Mouse (Mus musculus): ENCODE measurements at regions not wholly inside any gene's neighbourhood (a gene's known extent, or its start where the extent isn't known, plus 50 kb on each side); places are given as distances from the start of the nearest gene placed in this dataset.

GRCm38 (mm10) chr12:32677908-32678307 lies 141.4 kb upstream of the Nampt start:
- TF ChIP-seq CTCF (IDR thresholded peaks at IDR 0.05; ENCODE audit: insufficient read depth, low read length) (no peak), POLR2A (IDR thresholded peaks at IDR 0.05; ENCODE audit: borderline replicate concordance, extremely low read depth, low read depth, low read length) (no peak)

Measured in lung, adult 2 months (tissue).